Mouse (Mus musculus) stomach, postnatal 0 days (tissue): ENCODE measurements around the gene Lgals7.

ENCODE experiments used
- CTCF ChIP-seq: IDR thresholded peaks from 2 replicates; pipeline ENCODE4 v1.5.1; 2016; ENCODE audit warnings: antibody characterized with exemption, low read depth, mild to moderate bottlenecking, moderate library complexity
- EP300 ChIP-seq: optimal IDR thresholded peaks from 2 replicates; pipeline ENCODE3; 2016; ENCODE audit warnings: antibody characterized with exemption

DNA sequence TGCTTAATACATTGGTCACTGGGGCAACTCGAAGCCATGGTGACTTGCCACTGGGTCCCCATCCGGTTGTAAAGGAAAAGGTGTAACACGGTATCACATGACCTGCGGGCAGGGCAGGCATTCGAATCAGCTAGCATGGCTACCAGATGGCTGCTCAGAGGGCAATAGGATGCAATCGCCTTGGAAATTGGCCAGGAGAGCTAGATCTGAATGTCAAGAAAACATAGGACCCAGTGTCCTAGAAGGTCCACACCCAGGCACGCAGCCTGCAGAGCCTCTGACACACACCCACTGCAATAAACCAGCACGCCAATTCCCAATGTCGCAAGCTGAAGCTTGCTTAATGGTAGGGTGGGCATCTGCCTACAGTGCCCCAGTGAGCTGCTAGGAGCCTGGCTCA is 25.3 kb upstream of the Lgals7 start:
- TF ChIP-seq CTCF (no peak), EP300 (no peak)
